Mouse (Mus musculus): Measurements from ENCODE around the gene Ctsk. TPM values are rescaled to one million over a fixed set of nuclear protein-coding genes. Genes with fewer than 3 reads are reported as not detected.

Gene Ctsk
- 13.9 and 26.2 TPM in 2 replicates for polyA plus RNA-seq (2012; rRNA removed)

DNA sequence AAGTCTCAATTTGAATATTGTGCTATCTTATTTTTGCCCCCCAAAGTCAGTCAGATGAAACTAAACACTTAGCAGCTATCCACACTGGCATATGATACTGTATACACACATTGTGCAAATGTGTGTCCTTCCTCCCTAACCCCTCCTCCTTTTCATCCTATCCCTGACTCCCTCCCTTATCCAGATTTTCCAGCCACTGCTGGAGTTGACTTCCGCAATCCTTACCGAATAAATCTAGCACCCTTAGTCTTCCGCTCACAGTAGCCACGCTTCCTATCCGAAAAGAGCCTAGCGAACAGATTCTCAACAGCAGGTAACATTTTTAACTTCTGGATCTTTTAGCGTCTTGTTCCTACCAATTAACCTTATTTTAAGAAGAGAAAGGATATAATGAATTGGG, at the start of gene Ctsk:
Ctsk (plus strand) TSS at position 233 of the 400 bp plus-strand sequence.

DNA sequence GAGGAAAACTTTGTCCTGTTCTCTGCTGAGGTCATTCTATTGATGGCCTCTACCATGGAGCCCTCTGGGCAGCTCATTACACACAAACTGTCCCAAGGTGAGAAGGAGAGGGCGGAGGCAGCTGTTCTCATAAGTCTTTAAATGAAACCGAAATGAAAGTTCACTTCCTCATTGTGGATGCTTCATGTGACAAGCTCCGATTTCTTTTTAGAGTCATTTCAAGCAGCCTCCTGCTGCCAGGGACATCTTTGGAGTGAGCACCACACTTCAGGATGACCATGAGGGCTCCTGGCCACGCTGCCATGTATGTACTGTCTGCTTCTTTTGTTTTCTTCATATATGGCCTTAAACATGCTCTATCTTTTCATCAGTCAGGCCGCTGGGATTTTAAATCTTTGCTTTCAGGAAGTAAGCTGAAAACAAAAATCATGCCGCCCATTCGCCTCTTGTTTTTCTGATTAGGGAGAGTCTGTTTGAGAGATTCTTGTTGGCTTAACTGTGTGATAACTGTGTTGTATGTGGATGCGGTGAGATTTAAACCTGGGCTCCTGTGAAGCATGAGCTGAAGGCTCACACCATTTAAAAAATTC, 27.7 kb downstream of the Ctsk start, which contains the start of gene Ctss:
Ctss (plus strand) TSS at position 165 of the 590 bp plus-strand sequence.

Other genes with a start within 250 kb of the Ctsk start
- gene Bnipl, start 248.1 kb upstream of the Ctsk start, polyA plus RNA-seq (2012; rRNA removed), result 0.38 and 1.1 TPM in 2 replicates
- 41.0 and 44.1 TPM in 2 replicates for gene Mindy1, start 217.9 kb upstream of the Ctsk start, polyA plus RNA-seq (2012; rRNA removed)
- 54.9 and 56.2 TPM in 2 replicates for gene Prune1, start 217.2 kb upstream of the Ctsk start, polyA plus RNA-seq (2012; rRNA removed)
- gene Anxa9, start 192.1 kb upstream of the Ctsk start, polyA plus RNA-seq (2012; rRNA removed), result 1.3 and 1.7 TPM in 2 replicates
- gene Cers2, start 184.5 kb upstream of the Ctsk start, polyA plus RNA-seq (2012; rRNA removed), result 98.7 and 117 TPM in 2 replicates
- gene Setdb1, start 142.1 kb upstream of the Ctsk start, polyA plus RNA-seq (2012; rRNA removed), result 57.1 and 59.2 TPM in 2 replicates
- not detected in 2 replicates for gene 4930558C23Rik, start 96.4 kb upstream of the Ctsk start, polyA plus RNA-seq (2012; rRNA removed)
- gene Arnt, start 64.9 kb upstream of the Ctsk start, polyA plus RNA-seq (2012; rRNA removed), result 31.4 and 34.2 TPM in 2 replicates
- 13.0 and 16.1 TPM in 2 replicates for gene Ctss, start 27.5 kb downstream of the Ctsk start, polyA plus RNA-seq (2012; rRNA removed)
- gene Hormad1, start 60.4 kb downstream of the Ctsk start, polyA plus RNA-seq (2012; rRNA removed), result not detected in 2 replicates
- 23.0 and 28.0 TPM in 2 replicates for gene Golph3l, start 89.7 kb downstream of the Ctsk start, polyA plus RNA-seq (2012; rRNA removed)
- gene Ensa, start 125.7 kb downstream of the Ctsk start, polyA plus RNA-seq (2012; rRNA removed), result 50.3 and 55.0 TPM in 2 replicates
- gene Mcl1, start 159.5 kb downstream of the Ctsk start, polyA plus RNA-seq (2012; rRNA removed), result 68.8 and 72.7 TPM in 2 replicates
- gene Adamtsl4, start 188.7 kb downstream of the Ctsk start, polyA plus RNA-seq (2012; rRNA removed), result 0.23 and 0.59 TPM in 2 replicates
- gene Ecm1, start 240.3 kb downstream of the Ctsk start, polyA plus RNA-seq (2012; rRNA removed), result 17.1 and 18.8 TPM in 2 replicates